Mouse (Mus musculus): ENCODE results near the gene Spp1. TPM values are rescaled to one million over a fixed set of nuclear protein-coding genes. Genes with fewer than 3 reads are reported as not detected.

Spp1 gene
- total RNA-seq, 2 experiments from 2014 or later = 52.8 to 84.0 TPM

DNA sequence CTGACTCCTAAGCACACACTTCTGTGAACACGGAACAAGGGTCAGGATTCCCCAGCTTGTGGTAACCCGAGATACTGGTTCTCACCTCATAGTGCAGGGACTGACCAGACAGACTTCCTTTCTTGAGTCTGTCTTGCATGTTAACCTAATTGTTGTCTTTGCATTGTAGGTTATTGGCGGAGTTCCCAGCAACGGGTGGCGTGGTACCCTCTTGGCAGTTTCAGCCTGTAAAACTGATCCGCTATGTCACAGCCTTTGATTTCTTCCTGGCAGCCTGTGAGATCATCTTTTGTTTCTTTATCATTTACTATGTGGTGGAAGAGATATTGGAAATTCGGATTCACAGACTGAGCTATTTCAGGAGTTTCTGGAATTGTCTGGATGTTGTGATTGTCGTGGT, 47.9 kb downstream of the Spp1 start:
- no peak for DNase-seq (ENCODE audit: low spot score in 2 of 2)

Other genes with a start within 250 kb of the Spp1 start
- not detected for gene Dmp1, start 232.5 kb upstream of the Spp1 start, total RNA-seq (2021)
- under 1 TPM in 1 of 2 experiments, not detected in 1; 0.43 TPM for gene Ibsp, start 135.9 kb upstream of the Spp1 start, total RNA-seq (2021)
- not detected for gene Mepe, start 109.8 kb upstream of the Spp1 start, total RNA-seq (2021)
- 10 to 100 TPM; 34.4 to 39.9 TPM for gene Pkd2, start 24.3 kb downstream of the Spp1 start, total RNA-seq (2021)
- gene BC005561, start 73.2 kb downstream of the Spp1 start, total RNA-seq (2021) = 10 to 100 TPM in 1 of 2 experiments, 1 to 10 TPM in 1; 9.0 to 12.0 TPM

Data from adrenal gland, adult 18-20 months (tissue).